Mouse (Mus musculus) cerebral cortex, adult 2 months (tissue): Measurements from ENCODE around the gene Basp1.

Experiments used
- WGBS: fragments of 180-500 bp; shearing (Covaris S2); methylation state at CpG from one replicate; pipeline ENCODE4 v1.1.7; 2018; 5-methylcytosine and 5-hydroxymethylcytosine counted together

Gene Basp1

DNA sequence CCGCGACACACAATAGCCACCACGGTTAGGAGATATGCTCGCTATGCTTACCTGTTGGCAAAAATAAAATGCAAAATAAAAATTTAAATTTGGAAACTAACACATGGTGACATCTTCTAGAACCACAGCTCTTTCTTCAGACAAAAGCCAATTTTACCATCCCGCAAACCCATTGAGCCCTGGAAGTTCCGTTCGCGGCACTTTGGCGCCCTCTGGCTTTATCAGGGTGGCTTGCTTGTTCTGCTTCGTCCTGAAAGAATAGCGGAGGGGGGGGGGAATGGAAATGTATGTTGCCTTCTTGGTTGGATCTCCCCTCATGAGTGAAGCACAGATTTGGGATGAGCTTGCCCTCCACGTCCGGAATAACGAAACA is 1.2 kb upstream of the Basp1 start:
- WGBS, result under 1% methylated on average over 14 of the region's 14 CpGs

DNA sequence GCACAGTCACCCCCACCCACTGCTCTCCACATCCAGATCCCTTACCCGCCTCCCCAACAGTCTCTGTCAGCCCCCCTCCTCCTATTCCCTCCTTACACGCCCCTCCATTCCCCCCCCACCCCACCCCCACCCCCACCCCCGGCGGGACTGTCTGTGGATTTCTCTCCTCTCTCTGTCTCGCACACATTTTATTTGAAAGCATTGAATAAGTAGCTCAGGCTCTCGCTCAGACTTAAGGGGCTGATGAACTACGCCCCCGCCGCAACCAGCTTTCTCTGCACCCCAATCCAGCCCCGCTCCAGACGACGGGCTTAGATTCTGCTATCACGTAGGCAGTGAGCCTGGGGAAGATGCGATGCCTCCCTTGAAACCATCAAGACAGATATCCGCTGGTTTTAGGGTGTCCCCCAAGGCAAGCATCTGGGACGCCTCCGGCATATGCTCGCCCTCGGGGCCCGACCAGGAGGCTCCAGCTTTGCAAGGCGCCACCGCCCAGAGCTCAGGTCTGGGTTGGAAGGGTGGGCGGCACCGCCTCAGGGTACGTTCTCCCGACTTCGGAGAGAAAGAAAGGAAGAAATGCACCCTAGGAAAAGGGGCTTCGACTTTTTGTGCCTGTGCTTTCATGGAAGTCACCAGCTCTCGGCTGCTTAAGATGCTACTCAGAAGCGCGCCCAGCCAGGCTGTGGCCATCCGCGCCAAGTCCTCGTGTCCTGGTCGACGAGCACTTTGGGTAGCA is 615 bp upstream of the Basp1 start:
- 0% methylated on average over 35 of the region's 36 CpGs for WGBS

DNA sequence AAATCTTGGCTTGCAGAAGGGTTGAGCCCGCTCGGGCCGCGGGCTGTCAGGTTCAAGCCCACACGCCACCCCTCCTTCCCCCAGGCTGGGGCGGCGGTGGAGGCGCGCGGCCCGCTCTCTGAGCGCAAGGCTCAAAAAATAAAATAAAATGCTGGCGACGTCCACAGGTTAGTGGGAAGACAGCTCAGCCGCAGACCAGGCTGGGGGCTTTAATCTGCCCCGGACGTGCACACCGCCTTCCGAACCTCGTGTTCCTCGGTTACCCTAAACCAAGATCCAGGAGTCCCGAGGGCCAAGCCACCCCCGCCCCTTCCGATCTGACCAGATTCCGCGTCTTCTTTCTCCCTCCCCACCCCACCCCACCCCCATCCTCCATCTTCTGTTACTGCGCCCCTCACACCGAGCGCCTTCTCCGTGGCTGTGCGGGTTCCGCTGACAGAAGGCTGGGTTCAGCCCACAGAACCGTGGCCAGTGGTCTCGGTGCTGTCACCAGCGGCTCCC is 753 bp downstream of the Basp1 start:
- WGBS, result under 1% methylated on average over 34 of the region's 35 CpGs

DNA sequence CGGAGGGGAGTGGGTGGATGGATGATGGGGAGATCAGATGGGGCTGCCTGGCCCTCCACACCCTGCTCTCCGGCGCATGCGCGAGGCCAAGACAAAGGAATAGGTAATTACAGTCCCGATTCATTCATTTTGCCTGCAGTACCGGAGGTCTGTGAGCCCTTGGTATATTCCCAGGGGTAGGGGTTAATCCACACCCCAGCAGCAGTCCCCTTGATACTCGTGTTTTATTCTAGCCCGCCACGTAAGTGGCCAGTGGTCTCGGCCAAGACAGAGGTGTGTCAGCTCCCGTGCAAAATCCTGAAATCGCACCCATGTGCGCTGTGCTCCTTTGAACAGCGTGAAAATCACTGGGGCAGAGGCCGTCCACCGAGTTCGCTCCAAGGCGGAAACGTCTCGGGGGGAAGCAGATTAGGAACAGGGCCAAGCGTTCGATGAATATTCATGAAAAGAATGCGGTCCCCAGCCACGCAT is 1.4 kb downstream of the Basp1 start:
- under 1% methylated on average over 25 of the region's 25 CpGs for WGBS

DNA sequence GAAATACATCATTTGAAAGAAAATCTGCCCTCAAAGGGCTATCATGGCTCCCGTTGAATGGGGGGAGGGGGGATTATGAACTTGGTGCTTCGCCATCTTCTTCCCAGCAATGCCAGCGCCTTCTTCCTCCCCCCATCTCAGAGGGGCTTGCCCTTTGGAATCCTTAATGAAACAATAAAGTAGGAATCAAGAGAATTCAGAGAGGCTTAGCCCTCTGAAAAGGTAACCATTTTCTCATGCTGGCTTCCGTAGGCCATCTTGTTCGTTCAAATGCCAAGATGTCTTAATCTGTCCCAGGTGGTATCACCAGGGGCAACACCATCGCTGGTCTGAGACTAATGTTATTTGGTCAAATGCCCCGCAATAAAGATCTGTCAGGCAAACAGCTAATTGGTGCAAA is 2.1 kb downstream of the Basp1 start:
- WGBS, result 24% methylated on average over 7 of the region's 7 CpGs

DNA sequence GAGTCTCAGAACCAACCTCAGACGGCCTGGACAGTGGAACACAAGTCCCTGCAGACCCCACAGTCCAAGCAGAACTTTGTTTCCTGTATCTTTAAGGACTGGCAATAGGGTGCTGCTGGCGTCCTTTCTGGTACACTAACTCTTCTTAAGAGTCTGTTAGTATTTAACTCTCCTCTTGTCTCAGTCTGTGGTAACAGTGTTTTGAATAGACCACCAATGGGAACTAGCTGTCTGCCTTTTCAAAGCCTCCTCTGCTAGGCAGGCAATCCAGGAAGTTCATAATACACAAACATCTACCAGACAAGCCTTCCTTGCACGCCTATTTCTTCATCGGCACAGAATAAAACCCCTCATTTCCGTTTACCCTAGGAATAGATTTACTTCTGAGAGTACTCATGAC is 7.6 kb downstream of the Basp1 start:
- 39% methylated on average over 5 of the region's 5 CpGs for WGBS

DNA sequence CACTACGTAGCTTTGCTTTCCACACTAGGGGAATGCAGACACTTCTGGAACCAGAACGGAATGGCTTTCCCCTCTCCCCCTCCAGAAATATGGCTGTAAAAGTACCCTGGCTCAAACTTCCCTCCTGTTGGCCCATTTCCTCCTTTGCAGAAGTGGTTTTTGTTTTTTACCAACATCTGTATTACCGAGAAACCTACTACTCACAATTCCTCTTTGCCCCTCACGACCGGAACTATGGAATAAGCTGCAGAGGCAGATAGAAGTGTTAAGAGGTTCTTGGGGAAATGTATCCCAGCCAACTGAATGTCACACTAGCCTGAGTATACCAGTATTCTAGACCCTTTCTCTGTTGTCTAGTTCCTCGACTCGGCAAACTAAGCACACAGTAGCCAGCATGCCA is 9.7 kb downstream of the Basp1 start:
- WGBS, result 43% methylated on average over 7 of the region's 7 CpGs

DNA sequence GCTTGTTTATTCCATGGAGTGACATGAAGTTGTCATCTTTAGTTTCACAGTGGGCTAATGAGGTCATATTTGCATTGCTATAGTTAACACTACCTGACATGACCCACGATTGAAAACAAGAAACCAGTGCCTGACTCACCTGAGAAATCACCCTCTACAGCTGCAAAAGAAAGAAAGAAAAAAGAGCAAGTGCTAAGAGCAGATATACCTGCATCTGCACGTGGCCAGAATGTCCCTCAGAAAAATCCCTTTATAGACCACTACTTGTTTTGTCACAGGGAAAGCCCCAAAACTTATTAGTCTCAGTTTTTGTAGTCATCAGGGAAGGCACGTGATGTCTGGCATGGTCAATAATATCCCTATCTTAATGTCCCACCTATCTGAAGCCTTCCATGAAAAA is 11.6 kb downstream of the Basp1 start:
- 51% methylated on average over 3 of the region's 3 CpGs for WGBS

DNA sequence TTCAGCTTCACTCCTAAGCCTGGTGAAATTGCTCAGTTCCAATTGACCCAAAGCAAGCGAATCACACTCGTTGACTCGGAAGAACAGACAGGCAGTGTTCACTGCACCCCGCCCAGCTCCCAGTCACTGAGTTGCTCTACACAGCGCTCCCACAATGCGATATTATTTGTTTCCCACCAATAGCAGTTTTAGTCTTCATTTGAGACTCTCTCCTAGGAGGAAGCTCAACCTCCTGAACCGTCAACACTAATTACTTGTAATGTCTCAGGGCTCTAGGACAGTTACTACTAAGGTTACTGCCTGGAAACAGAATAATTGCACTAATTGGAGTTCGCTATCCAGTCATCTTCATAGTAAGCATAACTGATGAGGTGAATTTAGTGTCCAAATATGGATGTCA is 13.3 kb downstream of the Basp1 start:
- 64% methylated on average over 8 of the region's 8 CpGs for WGBS

DNA sequence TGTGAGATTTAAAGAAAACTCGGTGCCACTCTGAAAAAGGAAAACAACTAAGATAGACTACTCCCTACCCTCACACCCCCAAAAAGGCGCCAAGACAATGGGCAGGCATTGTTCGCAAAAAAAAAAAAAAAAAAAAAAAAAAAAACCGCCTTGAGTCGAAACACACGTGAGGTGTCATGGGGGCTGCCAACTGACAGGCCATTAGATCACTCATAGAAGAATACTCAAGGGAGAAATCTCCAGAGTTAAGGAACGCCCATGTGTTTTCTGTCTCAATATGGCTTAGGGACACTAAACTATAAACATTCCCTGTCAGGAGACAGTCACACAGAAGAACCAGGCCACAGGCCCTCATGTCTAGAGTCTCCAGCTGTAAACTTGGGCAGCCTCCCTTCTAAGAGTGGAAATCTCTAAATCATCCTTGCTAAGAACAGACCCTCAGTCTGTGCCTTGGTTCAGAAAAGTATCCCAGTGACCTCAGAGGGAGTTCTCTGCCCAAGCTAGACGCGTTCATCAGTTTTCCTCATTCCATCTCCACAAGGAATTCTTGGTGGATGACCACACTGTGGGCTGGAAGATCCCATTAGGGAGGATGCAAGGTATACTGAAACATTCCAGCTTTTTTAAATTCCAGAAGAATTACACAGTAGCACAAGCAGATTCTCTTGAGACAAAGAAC is 17.5 kb downstream of the Basp1 start:
- WGBS, result 63% methylated on average over 9 of the region's 9 CpGs

DNA sequence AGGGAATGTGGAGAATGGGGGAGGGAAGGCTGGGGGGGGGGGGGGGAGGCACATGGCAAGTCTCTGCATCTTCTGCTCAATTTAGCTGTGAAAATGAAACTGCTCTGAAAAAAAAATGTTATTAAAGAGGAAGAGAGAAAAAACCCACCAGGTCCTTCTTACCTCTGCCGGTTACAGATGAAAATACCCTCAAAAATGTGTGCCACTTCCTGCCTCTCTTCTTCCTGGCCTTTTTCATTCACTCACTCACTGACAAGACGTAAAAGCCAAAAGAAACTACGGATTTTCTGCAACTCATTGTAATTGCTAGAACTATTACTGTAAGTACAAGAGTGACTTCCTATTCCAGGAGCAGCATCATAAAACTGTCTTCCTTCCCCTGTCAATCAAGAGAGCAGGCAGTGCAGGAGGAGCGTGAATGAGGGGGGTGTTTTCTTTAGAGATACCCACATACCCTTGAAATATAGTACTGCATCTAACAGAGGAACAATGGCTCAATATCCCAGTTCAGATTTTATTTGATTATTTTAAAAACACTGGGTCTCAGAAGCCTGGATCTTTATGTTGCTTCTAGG is 21.0 kb downstream of the Basp1 start:
- 41% methylated on average over 4 of the region's 4 CpGs for WGBS

DNA sequence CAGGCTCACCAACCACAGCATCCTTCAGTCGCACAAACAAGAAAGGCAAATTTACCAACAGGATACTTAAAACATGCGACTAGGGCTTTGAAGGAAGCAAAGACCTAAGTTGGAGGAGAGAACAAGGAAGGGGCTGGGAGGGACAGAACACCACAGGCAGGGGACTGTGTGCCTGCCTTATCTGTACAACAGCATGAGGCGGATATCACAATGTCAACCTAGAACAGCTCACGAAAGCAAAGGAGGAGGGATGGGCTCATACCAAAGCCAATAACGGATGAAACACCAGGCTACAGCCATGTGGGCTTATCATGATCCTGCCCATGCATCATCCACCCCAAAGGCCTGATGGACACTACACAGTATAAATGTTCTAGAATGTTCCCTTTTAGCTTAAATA is 22.4 kb downstream of the Basp1 start:
- 57% methylated on average over 5 of the region's 5 CpGs for WGBS

DNA sequence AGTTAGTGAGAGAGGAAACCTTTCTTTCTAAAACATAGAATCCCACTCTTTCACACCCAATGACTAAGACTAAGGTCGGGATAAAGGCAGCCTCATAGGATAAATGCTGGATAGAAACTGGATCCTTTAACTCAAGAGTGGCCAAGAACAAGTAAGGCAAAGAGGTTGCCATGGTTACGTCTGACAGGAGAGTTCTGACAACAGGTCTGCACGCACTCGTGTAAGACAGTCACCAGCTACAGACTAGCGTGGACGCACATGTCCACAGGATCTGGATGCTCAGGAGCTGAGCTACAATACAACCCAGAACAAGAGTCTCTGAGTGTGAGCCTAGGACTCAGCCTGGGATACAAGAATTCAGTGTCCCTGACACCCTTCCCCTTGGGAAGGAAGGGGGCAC is 26.0 kb downstream of the Basp1 start:
- WGBS, result 45% methylated on average over 6 of the region's 6 CpGs

DNA sequence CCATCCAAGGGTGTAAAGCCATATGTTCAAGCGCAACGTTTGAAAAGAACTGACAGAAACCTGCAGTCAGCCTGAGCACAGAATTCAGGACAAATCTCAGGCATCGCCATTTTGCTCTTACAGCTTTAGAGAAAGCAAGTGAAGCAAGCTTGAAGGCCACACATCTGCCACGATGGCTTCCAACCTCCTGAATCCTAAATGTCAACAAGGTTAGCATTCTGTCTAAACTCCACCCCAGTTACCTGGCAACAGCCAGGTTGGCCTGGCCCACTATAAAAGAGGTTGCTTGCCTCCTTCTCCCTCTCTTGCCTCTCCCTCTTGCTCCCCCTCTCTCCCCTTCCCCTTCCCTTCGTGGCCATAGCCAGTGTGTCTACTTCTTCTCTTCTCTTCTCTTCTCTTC is 33.5 kb downstream of the Basp1 start:
- 54% methylated on average over 5 of the region's 5 CpGs for WGBS

DNA sequence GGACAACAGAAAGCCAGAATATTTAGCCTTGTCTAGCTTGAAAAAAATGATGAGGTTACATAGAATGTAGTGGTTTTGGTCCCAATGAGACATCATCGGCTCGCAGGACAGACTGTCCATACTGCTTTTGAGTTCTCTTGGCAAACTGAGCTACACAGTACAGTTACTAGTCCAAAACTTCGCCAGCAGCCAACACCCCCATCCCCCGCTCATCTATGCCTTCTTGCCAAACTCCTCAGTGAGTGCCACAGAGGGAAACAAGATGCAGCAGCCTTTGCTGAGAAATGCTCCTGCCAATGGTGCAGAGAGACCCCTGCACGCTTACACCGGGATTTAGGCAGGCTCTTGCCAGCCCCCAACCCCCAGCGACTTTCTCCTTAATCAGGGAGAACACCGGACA is 34.9 kb downstream of the Basp1 start:
- WGBS, result 34% methylated on average over 8 of the region's 8 CpGs

DNA sequence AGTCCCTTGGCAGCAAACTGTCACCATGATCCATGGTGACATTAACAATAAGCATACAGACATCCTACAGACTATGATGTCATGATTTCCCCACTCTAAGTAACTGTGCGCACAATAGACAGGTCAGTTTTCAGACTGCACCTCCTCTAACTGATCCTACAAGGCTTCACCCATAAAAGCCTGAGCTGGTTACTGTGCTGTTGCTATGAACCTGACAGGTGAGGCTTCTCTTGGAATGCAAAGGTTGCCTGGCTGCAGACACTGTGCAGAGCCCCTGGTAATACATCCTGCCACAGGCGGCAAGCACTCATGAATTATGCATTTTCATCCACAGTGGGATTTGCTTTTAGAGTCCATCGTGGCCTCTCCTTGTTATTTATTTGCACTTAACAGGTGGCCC is 36.6 kb downstream of the Basp1 start:
- 29% methylated on average over 3 of the region's 3 CpGs for WGBS

DNA sequence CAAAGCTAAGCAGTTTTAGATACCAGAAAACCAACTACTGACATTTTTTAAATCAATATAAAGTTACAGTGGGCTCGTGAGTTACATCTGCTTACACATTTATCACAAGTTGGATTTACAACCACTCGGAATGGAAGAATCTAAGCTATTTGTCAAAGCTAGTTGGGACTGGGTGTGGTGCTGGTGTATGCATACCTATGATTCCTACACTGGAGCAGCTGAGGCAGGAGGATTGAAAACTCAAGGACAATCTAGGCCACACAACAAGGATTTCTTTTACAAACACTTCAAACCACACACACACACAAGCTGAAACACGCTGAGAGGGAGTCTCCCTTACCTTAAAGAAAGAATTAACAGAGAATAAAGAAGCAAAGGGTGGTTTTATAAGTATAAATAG is 40.1 kb downstream of the Basp1 start:
- WGBS, result 58% methylated on average over 3 of the region's 3 CpGs

DNA sequence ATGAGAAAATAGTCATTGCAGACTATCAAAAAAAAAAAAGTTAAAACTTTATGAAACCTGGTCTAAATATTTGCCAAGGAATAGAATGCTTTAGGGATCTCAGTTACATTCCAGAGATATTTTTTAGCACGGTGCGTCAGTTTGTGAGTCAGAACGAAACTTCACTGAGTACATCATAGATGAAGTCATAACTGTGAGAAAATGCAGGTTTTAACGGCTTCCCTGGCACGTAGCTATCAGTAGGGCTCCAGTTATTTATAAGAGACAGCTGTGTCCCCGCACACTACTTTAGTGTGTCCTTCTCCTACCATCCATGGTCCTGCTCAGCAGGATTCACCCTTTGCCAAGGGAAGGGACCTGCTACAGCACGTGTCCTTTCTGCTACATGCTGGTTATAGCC is 44.0 kb downstream of the Basp1 start:
- 36% methylated on average over 7 of the region's 7 CpGs for WGBS

DNA sequence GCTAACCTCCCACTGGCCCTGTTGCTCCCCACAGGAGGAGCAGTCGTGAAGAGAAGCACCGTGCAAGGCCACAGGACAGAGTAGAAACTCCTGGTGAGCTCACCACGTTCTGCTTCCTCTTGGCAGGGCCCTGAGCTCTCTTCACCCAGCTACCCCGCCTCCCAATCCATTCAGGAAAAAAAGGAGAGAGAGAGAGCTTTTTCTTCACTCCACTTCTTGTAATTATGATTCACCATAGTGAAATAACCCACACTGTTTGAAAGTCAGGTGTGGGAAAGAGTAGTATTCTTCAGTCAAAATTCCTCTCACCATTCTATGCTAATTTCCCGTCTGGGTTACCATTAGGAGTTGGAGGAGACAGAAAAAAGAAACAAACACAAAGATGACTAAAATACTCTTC is 48.1 kb downstream of the Basp1 start:
- WGBS, result 42% methylated on average over 5 of the region's 5 CpGs

DNA sequence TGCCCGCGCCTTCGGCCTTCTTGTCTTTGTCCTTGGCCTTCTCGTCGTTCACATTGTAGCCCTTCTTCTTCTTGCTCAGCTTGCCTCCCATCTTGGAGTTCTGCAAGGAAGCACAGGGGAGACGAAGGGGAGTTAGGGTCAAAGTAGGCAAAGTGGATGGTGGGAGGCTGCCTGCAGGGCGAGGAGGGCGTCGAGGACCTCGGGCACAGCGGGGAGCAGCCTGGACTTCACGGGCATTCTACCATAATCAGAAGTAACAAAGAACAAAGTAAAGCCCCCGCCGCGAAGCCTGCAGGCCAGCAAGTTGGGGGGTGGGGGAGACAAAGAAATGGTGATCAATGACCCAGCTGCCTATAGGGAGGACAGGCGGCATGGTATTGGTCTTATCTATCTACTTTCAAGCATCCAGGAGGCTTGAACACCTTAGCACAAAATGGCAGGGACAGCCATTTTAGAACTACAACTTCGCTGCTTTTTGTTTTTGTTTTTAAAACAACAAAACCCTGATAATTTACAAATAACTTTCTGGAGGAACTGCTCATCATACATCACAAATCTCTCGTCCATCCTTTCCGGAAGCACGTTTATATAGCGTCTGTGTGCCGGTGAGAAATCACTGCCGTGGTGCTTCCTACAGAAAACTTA is 48.6 kb downstream of the Basp1 start:
- 32% methylated on average over 23 of the region's 23 CpGs for WGBS

DNA sequence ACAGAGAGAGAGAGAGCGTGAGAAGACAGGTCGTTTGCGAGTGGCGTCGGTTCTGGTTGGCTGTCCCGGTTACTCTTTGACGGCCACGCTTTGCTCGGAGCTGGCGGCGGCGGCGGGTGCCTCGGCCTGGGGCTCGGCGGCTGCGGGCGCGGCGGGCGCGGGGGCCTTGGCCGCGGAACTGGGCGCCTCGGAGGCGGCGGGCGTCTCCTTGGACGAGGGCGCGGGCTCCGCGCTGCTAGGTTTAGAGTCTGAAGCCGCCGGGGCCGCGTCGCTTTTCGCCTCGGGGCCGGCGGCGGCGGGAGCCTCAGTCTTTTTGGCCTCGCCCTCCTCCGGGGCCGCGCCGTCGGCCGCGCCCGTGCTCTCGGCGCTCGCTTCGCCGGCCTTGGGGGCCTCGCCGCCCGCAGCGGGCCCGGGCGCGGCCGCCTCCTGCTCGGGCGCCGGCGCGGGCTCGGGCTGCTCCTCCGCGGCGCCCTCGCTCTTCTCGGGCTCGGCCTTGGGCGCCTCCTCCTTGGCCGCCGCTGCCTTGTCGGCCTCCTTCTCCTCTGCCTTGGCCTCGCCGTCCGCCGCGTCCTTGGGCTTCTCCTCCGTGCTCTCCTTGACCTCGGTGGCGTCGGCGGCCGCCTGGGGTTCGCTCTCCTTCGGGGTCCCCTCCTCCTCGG is 49.3 kb downstream of the Basp1 start:
- WGBS, result 7% methylated on average over 97 of the region's 97 CpGs

DNA sequence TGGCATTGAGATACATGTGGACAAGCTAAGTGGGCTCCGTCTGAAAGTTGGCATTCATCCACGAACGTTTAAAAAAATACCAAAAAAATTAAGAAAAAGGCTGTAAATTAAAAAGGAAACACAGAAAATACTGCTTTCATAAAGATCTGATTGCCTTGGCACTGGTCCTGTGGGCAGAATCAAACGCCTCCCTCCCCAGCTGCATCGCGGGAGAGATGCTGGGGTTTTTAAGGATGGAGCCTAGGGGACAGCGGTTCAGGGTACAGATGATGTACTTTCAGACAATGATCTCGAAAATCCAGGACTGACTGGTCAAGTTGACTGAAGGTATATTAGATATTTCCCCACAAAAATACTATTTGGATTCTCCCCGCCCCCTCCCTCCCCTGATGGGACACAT is 49.9 kb downstream of the Basp1 start:
- 41% methylated on average over 9 of the region's 9 CpGs for WGBS
